Mouse (Mus musculus): ENCODE measurements around the gene Fntb. TPM values are rescaled to one million over a fixed set of nuclear protein-coding genes. Genes with fewer than 3 reads are reported as not detected.

Fntb gene
- polyA plus RNA-seq, 1 experiment from 2014 or later, result 24.4 TPM

- peak overlapping the region; percentile 34; the same call in 1 of the 2 replicates for H3K4me2 ChIP-seq (ENCODE audit: low read length)
- no peaks in the 10 kb centered on the region for H3K27me3 ChIP-seq (ENCODE audit: insufficient read depth, low read length)
- H3K9ac ChIP-seq (ENCODE audit: low read depth, low read length), result no peak overlapping the region
- H3K36me3 ChIP-seq (ENCODE audit: insufficient read depth, low read length), result peaks cover 13% of the 10 kb centered on the region; the same call in 1 of the 2 replicates
- no peaks in the 10 kb centered on the region; the same call in 1 of the 2 replicates for H3K4me1 ChIP-seq (replicated peaks; ENCODE audit: insufficient read depth, low read length)
- no peak for ATAC-seq (replicated peaks; ENCODE audit: low FRiP score, low read depth)
- no peaks in the 10 kb centered on the region for H3K9me3 ChIP-seq (replicated peaks; ENCODE audit: low read length)
- H3K4me3 ChIP-seq (replicated peaks; ENCODE audit: low read depth, low read length), result no peak overlapping the region
- H3K27ac ChIP-seq, result no peak overlapping the region
- WGBS, result 50% methylated on average over 5 of the region's 5 CpGs
- DNase-seq (ENCODE audit: low spot score), result peak; percentile 48
- no peak for TF ChIP-seq CTCF (IDR thresholded peaks at IDR 0.05; ENCODE audit: low read depth)
Measured at GRCm38 (mm10) chr12:76957688-76958087, 192.3 kb downstream of the Fntb start.

GRCm38 (mm10) chr12:76961052-76961931 lies 195.9 kb downstream of the Fntb start:
- peak overlapping the region; percentile 82 for H3K4me2 ChIP-seq (ENCODE audit: low read length)
- peak; percentile 50 for DNase-seq (ENCODE audit: low spot score)
- peak; percentile 37 for ATAC-seq (replicated peaks; ENCODE audit: low FRiP score, low read depth)
- H3K9me3 ChIP-seq (replicated peaks; ENCODE audit: low read length), result no peaks in the 10 kb centered on the region
- peaks cover under 1% of the 10 kb centered on the region; the same call in 1 of the 2 replicates for H3K36me3 ChIP-seq (ENCODE audit: insufficient read depth, low read length)
- H3K27ac ChIP-seq, result peak overlapping the region; percentile 80
- peak overlapping the region; percentile 73 for H3K4me3 ChIP-seq (replicated peaks; ENCODE audit: low read depth, low read length)
- peak overlapping the region; percentile 80 for H3K9ac ChIP-seq (ENCODE audit: low read depth, low read length)
- no peaks in the 10 kb centered on the region; the same call in 1 of the 2 replicates for H3K4me1 ChIP-seq (replicated peaks; ENCODE audit: insufficient read depth, low read length)
- H3K27me3 ChIP-seq (ENCODE audit: insufficient read depth, low read length), result no peaks in the 10 kb centered on the region
- WGBS, result 7% methylated on average over 30 of the region's 45 CpGs
- TF ChIP-seq CTCF (IDR thresholded peaks at IDR 0.05; ENCODE audit: low read depth), result no peak

- Histone ChIP-seq H3K9ac (ENCODE audit: low read depth, low read length) (peak within 1 kb of the TSS; percentile 80), H3K36me3 (ENCODE audit: insufficient read depth, low read length) (no peaks in the 10 kb centered on the region), H3K4me3 (replicated peaks; ENCODE audit: low read depth, low read length) (peak within 1 kb of the TSS; percentile 73), H3K4me1 (replicated peaks; ENCODE audit: insufficient read depth, low read length) (no peaks in the 10 kb centered on the region; the same call in 1 of the 2 replicates), H3K4me2 (ENCODE audit: low read length) (peak within 1 kb of the TSS; percentile 82), H3K27ac (peak within 1 kb of the TSS; percentile 80), H3K27me3 (ENCODE audit: insufficient read depth, low read length) (no peaks in the 10 kb centered on the region), H3K9me3 (replicated peaks; ENCODE audit: low read length) (no peaks in the 10 kb centered on the region)
- TF ChIP-seq CTCF (IDR thresholded peaks at IDR 0.05; ENCODE audit: low read depth), result no peak
- ATAC-seq (replicated peaks; ENCODE audit: low FRiP score, low read depth) (peak; percentile 98), DNase-seq (ENCODE audit: low spot score) (peak; percentile 100)
- under 1% methylated on average over 71 of the region's 73 CpGs for WGBS
Measured at GRCm38 (mm10) chr12:76961932-76962891, 196.8 kb downstream of the Fntb start, which contains the start of gene Max. Gene Max, minus strand, starts transcription at chr12:76962201.

- Histone ChIP-seq H3K4me3 (replicated peaks; ENCODE audit: low read depth, low read length) (no peak overlapping the region), H3K27ac (no peak overlapping the region), H3K9me3 (replicated peaks; ENCODE audit: low read length) (no peaks in the 10 kb centered on the region), H3K4me1 (replicated peaks; ENCODE audit: insufficient read depth, low read length) (no peaks in the 10 kb centered on the region; the same call in 1 of the 2 replicates), H3K27me3 (ENCODE audit: insufficient read depth, low read length) (no peaks in the 10 kb centered on the region), H3K9ac (ENCODE audit: low read depth, low read length) (no peak overlapping the region), H3K36me3 (ENCODE audit: insufficient read depth, low read length) (no peaks in the 10 kb centered on the region), H3K4me2 (ENCODE audit: low read length) (no peak overlapping the region)
- no peak for ATAC-seq (replicated peaks; ENCODE audit: low FRiP score, low read depth)
- TF ChIP-seq CTCF (IDR thresholded peaks at IDR 0.05; ENCODE audit: low read depth), result no peak
- DNase-seq (ENCODE audit: low spot score), result no peak
- 24% methylated on average over 5 of the region's 5 CpGs for WGBS
Measured at GRCm38 (mm10) chr12:76965089-76965488, 199.7 kb downstream of the Fntb start.

GRCm38 (mm10) chr12:76965876-76966275 lies 200.5 kb downstream of the Fntb start:
- no peaks in the 10 kb centered on the region; the same call in 1 of the 2 replicates for H3K4me1 ChIP-seq (replicated peaks; ENCODE audit: insufficient read depth, low read length)
- no peak overlapping the region for H3K27ac ChIP-seq
- H3K9ac ChIP-seq (ENCODE audit: low read depth, low read length), result no peak overlapping the region
- WGBS, result 15% methylated on average over 4 of the region's 4 CpGs
- H3K27me3 ChIP-seq (ENCODE audit: insufficient read depth, low read length), result no peaks in the 10 kb centered on the region
- TF ChIP-seq CTCF (IDR thresholded peaks at IDR 0.05; ENCODE audit: low read depth), result no peak
- no peaks in the 10 kb centered on the region for H3K36me3 ChIP-seq (ENCODE audit: insufficient read depth, low read length)
- no peak overlapping the region for H3K4me3 ChIP-seq (replicated peaks; ENCODE audit: low read depth, low read length)
- no peak overlapping the region for H3K4me2 ChIP-seq (ENCODE audit: low read length)
- ATAC-seq (replicated peaks; ENCODE audit: low FRiP score, low read depth), result no peak
- no peaks in the 10 kb centered on the region for H3K9me3 ChIP-seq (replicated peaks; ENCODE audit: low read length)
- no peak for DNase-seq (ENCODE audit: low spot score)

Other genes with a start within 250 kb of the Fntb start
- 14.9 and 17.7 TPM in 2 replicates for gene Plekhg3, start 234.7 kb upstream of the Fntb start, polyA plus RNA-seq (2015; fragmentation: Nextera tagmentation; extraction: Ambion mirVana)
- gene Sptb, start 55.0 kb upstream of the Fntb start, polyA plus RNA-seq (2015; fragmentation: Nextera tagmentation; extraction: Ambion mirVana), result 0.37 and 0.59 TPM in 2 replicates
- 131 and 137 TPM in 2 replicates for gene Churc1, start 51 bp upstream of the Fntb start, polyA plus RNA-seq (2015; fragmentation: Nextera tagmentation; extraction: Ambion mirVana)
- 0.45 TPM in 1 of 2 replicates, not detected in the other for gene Gpx2, start 30.0 kb downstream of the Fntb start, polyA plus RNA-seq (2015; fragmentation: Nextera tagmentation; extraction: Ambion mirVana)
- 11.6 and 12.1 TPM in 2 replicates for gene Rab15, start 57.3 kb downstream of the Fntb start, polyA plus RNA-seq (2015; fragmentation: Nextera tagmentation; extraction: Ambion mirVana)
- 15.2 and 15.9 TPM in 2 replicates for gene Max, start 196.6 kb downstream of the Fntb start, polyA plus RNA-seq (2015; fragmentation: Nextera tagmentation; extraction: Ambion mirVana)

Measured in kidney, postnatal 0 days (tissue).